Mouse (Mus musculus) midbrain, embryonic 15.5 days (tissue): ENCODE results near the gene Epb41l1. TPM values are rescaled to one million over a fixed set of nuclear protein-coding genes. Genes with fewer than 3 reads are reported as not detected.

Experiments used
- ATAC-seq: fragments of 200-750 bp; cut with Nextera tagmentation; replicated peaks from 2 replicates; pipeline ENCODE4 v1.8.0; 2017; ENCODE audit warnings: moderate TSS enrichment
- H3K27ac ChIP-seq: fragments of 300-500 bp; sonication (generic); 2 replicates; pipeline ENCODE4 v1.5.1; 2015; ENCODE audit warnings: mild to moderate bottlenecking, inconsistent platforms
- H3K27me3 ChIP-seq: fragments of 300-500 bp; sonication (generic); replicated peaks from 2 replicates; pipeline ENCODE4 v1.6.1; 2015; ENCODE audit warnings: inconsistent platforms
- H3K36me3 ChIP-seq: fragments of 300-500 bp; sonication (generic); replicated peaks from 2 replicates; pipeline ENCODE4 v1.6.1; 2015; ENCODE audit warnings: inconsistent platforms
- H3K4me1 ChIP-seq: fragments of 300-500 bp; sonication (generic); 2 replicates; pipeline ENCODE4 v1.6.1; 2015; ENCODE audit warnings: inconsistent platforms
- H3K4me2 ChIP-seq: fragments of 300-500 bp; sonication (generic); 2 replicates; pipeline ENCODE4 v1.6.1; 2015; ENCODE audit warnings: inconsistent platforms, mild to moderate bottlenecking, moderate library complexity
- H3K4me3 ChIP-seq: fragments of 300-500 bp; sonication (generic); 2 replicates; pipeline ENCODE4 v1.5.1; 2015; ENCODE audit warnings: mild to moderate bottlenecking, inconsistent platforms
- H3K9ac ChIP-seq: fragments of 300-500 bp; sonication (generic); 2 replicates; pipeline ENCODE4 v1.6.1; 2015; ENCODE audit warnings: mild to moderate bottlenecking, inconsistent platforms
- H3K9me3 ChIP-seq: fragments of 300-500 bp; sonication (generic); 2 replicates; pipeline ENCODE4 v1.6.1; 2016; ENCODE audit warnings: inconsistent platforms
- WGBS: fragments of 180-500 bp; shearing (Covaris S2); methylation state at CpG from one replicate; pipeline ENCODE4 v1.1.7; 2015; ENCODE audit warnings: mixed read lengths; 5-methylcytosine and 5-hydroxymethylcytosine counted together
- microRNA-seq: library from miRNA; unstranded; fragments of <30 nt; microRNA quantifications from one replicate; pipeline ENCODE4, GENCODE M21; 2016
- polyA plus RNA-seq: library from polyadenylated mRNA; unstranded; fragments of >200 nt; fragmentation: Nextera tagmentation; extraction: Ambion mirVana; gene quantifications from 2 replicates; pipeline ENCODE4 v1.2.1, GENCODE M21; 2015

Gene Epb41l1
- polyA plus RNA-seq, 1 experiment from 2014 or later = 19.6 TPM

DNA sequence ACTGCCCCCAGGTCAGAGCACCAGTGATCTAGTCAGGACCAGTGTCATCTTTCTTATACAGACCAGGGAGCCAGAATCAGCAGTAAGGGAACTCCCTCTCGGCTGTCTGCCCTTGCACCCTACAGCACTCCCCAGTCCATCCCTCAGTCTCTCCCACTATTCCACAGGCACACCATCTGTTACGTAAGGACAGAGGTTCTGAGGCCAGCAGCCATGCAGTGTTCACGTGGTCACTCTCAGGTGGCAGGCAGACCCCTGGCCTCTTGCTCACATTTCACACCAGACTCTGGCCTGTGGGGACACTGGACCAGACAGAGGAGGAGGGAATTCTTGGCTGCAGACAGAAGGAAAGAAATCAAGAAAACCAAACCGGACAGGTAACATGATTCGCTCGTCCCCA is 150.8 kb downstream of the Epb41l1 start:
- WGBS = 85% methylated on average over 6 of the region's 6 CpGs
- Histone ChIP-seq H3K4me3 (no peak overlapping the region), H3K9ac (no peak overlapping the region), H3K27me3 (no peaks in the 10 kb centered on the region), H3K36me3 (peaks cover 24% of the 10 kb centered on the region), H3K4me2 (no peak overlapping the region), H3K9me3 (no peaks in the 10 kb centered on the region), H3K4me1 (no peaks in the 10 kb centered on the region), H3K27ac (no peak overlapping the region)
- no peak for ATAC-seq

DNA sequence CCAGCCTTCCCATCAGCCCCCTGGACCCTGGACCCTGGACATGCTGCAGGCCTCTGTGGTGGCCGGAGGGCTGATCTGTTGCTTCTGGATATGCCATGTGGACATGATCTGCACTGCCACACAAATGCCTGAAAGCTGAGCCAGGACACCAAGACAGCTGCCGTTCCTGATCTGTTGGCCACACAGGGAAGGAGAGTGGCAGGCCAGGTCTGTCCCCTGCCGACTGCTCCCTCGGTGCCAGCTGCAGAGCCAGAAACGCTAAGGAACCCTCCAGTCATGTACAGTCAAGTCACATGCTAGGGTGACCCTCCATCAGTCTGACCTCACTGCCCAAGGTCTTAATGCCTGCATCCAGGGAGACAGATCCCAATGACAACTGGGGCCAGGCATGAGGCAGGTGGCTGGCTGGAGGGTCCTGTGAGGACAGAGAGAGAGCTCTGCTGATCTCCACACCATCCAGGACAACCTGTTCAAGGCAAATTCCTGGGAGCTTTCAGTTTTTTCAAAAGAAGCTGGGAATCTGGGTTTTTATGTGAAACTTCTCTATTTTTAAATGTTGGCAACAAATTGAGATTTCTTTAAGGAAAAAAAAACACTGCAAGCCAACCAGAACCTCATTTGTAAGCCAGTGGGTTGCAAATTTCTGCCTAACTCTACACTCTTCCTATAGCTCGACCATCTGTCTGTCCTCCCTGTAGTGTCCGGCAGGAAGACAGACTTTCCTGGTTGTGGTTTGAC is 156.3 kb downstream of the Epb41l1 start:
- no peaks in the 10 kb centered on the region for H3K36me3 ChIP-seq
- H3K27me3 ChIP-seq = no peaks in the 10 kb centered on the region
- no peak overlapping the region for H3K27ac ChIP-seq
- 85% methylated on average over 7 of the region's 7 CpGs for WGBS
- no peak overlapping the region for H3K9ac ChIP-seq
- ATAC-seq = no peak
- no peaks in the 10 kb centered on the region for H3K9me3 ChIP-seq
- H3K4me2 ChIP-seq = no peak overlapping the region
- no peak overlapping the region for H3K4me3 ChIP-seq
- no peaks in the 10 kb centered on the region for H3K4me1 ChIP-seq

DNA sequence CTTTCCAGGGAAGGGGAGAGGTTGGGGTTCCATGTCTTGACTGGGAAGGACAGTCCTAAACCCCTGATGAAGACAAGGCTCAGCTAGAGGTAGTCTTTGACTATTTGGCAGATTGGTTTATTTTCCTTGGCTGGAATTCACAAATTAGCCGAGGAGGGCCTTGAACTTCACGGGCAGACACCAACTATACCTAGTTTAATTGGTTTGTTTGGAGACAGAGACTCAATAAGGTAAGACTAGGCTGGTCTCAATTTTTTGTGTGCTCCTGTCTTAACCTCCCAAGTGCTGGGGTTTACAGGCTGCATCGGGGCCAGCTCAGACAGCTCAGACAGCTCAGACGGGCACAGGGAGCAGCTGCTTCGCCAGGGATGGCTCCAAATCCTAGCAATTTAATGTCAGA is 159.8 kb downstream of the Epb41l1 start:
- ATAC-seq = no peak
- no peak overlapping the region for H3K4me2 ChIP-seq
- WGBS = 80% methylated on average over 5 of the region's 5 CpGs

DNA sequence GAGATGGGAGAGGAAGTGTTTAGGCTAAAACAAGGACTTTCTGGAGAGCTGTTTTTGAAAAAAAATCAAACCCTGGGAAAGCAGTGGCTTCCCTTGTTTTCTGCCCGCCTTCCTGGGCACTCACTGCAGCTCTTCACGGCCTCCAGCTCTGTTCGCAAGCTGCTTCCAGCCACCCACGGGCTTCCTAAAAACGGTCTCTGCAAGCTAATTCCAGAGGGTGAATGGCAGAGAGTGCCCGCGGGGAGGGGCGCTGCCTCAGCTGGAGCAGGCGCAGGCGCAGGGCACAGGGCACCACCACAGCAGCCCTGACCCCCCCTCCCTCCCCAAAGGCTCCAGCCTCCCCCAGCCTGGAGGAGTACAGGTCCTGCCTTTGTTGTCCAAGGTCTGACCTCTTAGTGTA is 160.5 kb downstream of the Epb41l1 start:
- no peaks in the 10 kb centered on the region for H3K9me3 ChIP-seq
- H3K27ac ChIP-seq = no peak overlapping the region
- H3K4me2 ChIP-seq = no peak overlapping the region
- no peaks in the 10 kb centered on the region for H3K36me3 ChIP-seq
- ATAC-seq = no peak
- H3K9ac ChIP-seq = no peak overlapping the region
- 49% methylated on average over 10 of the region's 10 CpGs for WGBS
- H3K27me3 ChIP-seq = no peaks in the 10 kb centered on the region
- peaks cover 15% of the 10 kb centered on the region for H3K4me1 ChIP-seq
- no peak overlapping the region for H3K4me3 ChIP-seq

More for the DNA sequence above, 159.8 kb downstream of the Epb41l1 start:
- H3K27me3 ChIP-seq = no peaks in the 10 kb centered on the region
- H3K4me3 ChIP-seq = no peak overlapping the region
- no peaks in the 10 kb centered on the region for H3K36me3 ChIP-seq
- H3K27ac ChIP-seq = no peak overlapping the region
- no peak overlapping the region for H3K9ac ChIP-seq
- no peaks in the 10 kb centered on the region for H3K9me3 ChIP-seq
- H3K4me1 ChIP-seq = peaks cover 13% of the 10 kb centered on the region

DNA sequence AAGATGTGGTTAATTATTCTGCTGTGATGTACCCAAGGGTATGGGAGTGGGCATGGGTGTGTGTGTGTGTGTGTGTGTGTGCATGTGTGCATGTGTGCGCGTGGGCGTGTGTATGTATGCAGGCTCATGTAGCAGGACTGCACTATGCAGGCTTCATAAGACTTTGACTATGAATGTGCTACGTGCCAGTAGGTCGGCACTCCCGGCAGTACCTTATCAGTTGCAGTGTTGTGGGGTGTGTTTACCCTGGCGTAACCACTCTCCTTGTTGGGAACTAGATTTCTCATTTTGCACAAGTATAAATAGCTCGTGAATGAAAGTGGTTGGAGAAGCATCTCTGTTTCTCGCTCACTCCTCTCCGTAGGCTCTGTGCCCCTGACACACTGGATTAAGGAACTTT is 162.2 kb downstream of the Epb41l1 start:
- no peaks in the 10 kb centered on the region for H3K27me3 ChIP-seq
- WGBS = 93% methylated on average over 10 of the region's 10 CpGs
- no peak overlapping the region for H3K27ac ChIP-seq
- H3K4me2 ChIP-seq = no peak overlapping the region
- peaks cover 15% of the 10 kb centered on the region for H3K4me1 ChIP-seq
- H3K36me3 ChIP-seq = no peaks in the 10 kb centered on the region
- H3K9me3 ChIP-seq = no peaks in the 10 kb centered on the region
- ATAC-seq = no peak
- H3K4me3 ChIP-seq = no peak overlapping the region
- H3K9ac ChIP-seq = no peak overlapping the region

DNA sequence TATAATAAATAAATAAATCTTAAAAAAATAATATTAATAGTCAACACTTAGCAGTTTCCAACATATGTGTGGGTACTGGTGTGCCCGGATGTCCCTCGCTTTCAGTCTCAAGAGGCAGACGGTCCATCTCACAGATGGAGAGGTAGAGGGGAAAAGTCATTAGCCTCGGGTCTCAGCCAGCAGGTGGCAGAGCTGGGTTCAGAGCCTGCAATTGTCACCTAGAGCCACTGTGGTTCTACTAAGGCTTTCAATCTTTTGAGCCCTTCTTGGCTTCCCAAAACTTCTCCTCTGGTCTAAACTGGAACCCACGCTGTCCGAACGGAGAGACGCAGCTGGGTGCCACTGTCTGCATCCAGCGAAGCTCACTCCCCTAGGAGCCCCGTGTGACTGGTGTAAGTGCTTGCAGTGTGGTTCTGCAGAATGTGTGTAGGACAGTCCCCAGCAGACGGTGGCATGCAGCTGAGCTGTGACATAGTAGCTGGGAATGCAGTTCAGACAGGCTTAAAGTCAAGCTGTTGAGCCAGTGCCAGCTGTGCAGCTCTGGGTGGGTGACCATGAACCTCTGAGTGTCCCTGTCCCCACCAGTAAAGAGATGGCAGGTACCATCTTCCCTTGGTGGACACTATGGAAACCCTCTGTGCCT is 163.6 kb downstream of the Epb41l1 start:
- peak overlapping the region; percentile 36 for H3K4me2 ChIP-seq
- H3K27me3 ChIP-seq = no peaks in the 10 kb centered on the region
- no peak overlapping the region for H3K9ac ChIP-seq
- WGBS = 61% methylated on average over 11 of the region's 11 CpGs
- no peaks in the 10 kb centered on the region for H3K36me3 ChIP-seq
- peaks cover 15% of the 10 kb centered on the region for H3K4me1 ChIP-seq
- no peaks in the 10 kb centered on the region for H3K9me3 ChIP-seq
- ATAC-seq = peak; percentile 38; the same call in 1 of the 2 replicates
- H3K27ac ChIP-seq = 0 out of 2 replicates have a peak overlapping the region, but pooled peaks have one; percentile 28
- no peak overlapping the region for H3K4me3 ChIP-seq

DNA sequence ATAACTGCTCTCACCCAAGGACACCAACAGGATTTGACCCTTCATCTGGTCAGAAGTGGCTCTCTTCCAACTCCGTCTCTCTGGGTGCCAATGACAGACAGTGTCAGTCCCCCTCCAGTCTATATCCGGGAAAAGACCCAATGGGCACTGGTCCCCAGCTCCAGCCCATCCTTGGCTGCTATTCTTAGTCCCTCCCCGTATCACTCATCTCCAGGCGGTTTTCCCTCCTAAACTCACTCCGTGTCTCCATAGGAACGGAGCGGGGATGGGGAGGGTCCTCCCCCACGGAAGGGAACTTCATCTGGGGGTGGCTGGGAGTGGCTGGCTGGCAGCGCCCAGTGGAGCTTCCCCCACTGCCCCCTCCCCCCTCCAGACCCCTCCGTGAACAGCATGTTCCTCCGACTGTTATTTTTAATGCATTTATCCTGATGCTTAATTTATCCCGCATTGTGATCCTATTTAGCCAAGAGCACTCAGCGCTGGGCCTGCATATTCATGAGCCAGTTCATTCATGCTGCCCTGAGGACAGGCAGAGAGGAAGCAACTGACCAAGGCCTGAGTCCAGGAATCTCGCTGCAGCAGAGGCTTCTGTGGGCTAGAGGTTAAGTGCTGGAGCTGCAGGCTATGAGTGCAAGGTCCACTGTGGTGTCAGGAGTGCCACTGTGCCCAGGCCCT is 164.2 kb downstream of the Epb41l1 start:
- Histone ChIP-seq H3K27me3 (no peaks in the 10 kb centered on the region), H3K27ac (peak overlapping the region; percentile 28; the same call in 1 of the 2 replicates), H3K9me3 (no peaks in the 10 kb centered on the region), H3K9ac (peak overlapping the region; percentile 6; the same call in 1 of the 2 replicates), H3K4me1 (peaks cover 15% of the 10 kb centered on the region), H3K4me2 (peak overlapping the region; percentile 36), H3K4me3 (no peak overlapping the region), H3K36me3 (no peaks in the 10 kb centered on the region)
- peak; percentile 74 for ATAC-seq
- WGBS = 18% methylated on average over 14 of the region's 14 CpGs

DNA sequence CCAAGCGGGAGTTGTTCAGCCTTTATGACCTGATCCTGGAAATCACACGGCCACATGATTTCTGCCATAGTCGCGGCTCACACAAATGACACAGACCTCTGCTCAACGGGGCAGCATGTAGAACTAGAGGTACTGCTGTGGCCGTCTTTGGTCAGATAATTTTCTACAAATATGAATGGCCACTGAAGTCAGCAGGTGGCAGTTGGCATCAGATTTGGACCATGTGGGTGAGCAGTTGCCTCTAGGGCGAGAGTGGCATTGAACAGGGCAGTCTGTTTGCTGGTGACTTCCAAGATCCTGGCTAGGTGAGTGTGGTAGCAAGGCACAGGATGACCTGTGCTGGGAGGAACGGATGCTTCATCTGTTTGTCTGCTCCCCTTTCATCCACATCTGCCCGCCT is 168.8 kb downstream of the Epb41l1 start:
- WGBS = 91% methylated on average over 9 of the region's 9 CpGs
- Histone ChIP-seq H3K4me1 (peaks cover 13% of the 10 kb centered on the region), H3K27me3 (no peaks in the 10 kb centered on the region), H3K27ac (no peak overlapping the region), H3K4me2 (no peak overlapping the region), H3K9ac (no peak overlapping the region), H3K36me3 (no peaks in the 10 kb centered on the region), H3K9me3 (no peaks in the 10 kb centered on the region), H3K4me3 (no peak overlapping the region)
- ATAC-seq = no peak

Small RNA genes lying within 50 kb of the gene (microRNA-seq; reads per million reads assigned to microRNA genes)
- not detected for gene Gm22758

Other genes starting within 250 kb of the Epb41l1 start
- gene Rbm39, start 240.7 kb upstream of the Epb41l1 start, polyA plus RNA-seq = 427 and 448 TPM in 2 replicates
- gene Phf20, start 224.4 kb upstream of the Epb41l1 start, polyA plus RNA-seq = 113 and 119 TPM in 2 replicates
- 7.6 and 8.0 TPM in 2 replicates for gene Cnbd2, start 108.6 kb upstream of the Epb41l1 start, polyA plus RNA-seq
- 91.9 and 98.4 TPM in 2 replicates for gene Scand1, start 108.2 kb upstream of the Epb41l1 start, polyA plus RNA-seq
- 46.1 and 47.9 TPM in 2 replicates for gene Aar2, start 126.7 kb downstream of the Epb41l1 start, polyA plus RNA-seq
- gene Dlgap4, start 192.8 kb downstream of the Epb41l1 start, polyA plus RNA-seq = 272 and 277 TPM in 2 replicates